Mouse (Mus musculus): ENCODE measurements around the gene Slc38a9. TPM values are rescaled to one million over a fixed set of nuclear protein-coding genes. Genes with fewer than 3 reads are reported as not detected.

Gene Slc38a9
- polyA plus RNA-seq, 1 experiment, result 2.1 TPM

Other genes starting within 250 kb of the Slc38a9 start
- 11.0 and 14.0 TPM in 2 replicates for gene Il6st, start 196.7 kb upstream of the Slc38a9 start, polyA plus RNA-seq (2012; rRNA removed)
- gene Il31ra, start 66.4 kb upstream of the Slc38a9 start, polyA plus RNA-seq (2012; rRNA removed), result not detected in 2 replicates
- gene Ddx4, start 8.3 kb upstream of the Slc38a9 start, polyA plus RNA-seq (2012; rRNA removed), result 0.04 TPM in 1 of 2 replicates, not detected in the other
- 29.7 and 86.2 TPM in 2 replicates for gene Plpp1, start 140.0 kb downstream of the Slc38a9 start, polyA plus RNA-seq (2012; rRNA removed)

Data from large intestine, adult 2 months (tissue).